Mouse (Mus musculus) fat pad, adult 2 months (tissue): ENCODE measurements around the gene Tma16.

Experiments used
- DNase-seq: peaks from one replicate; pipeline ENCODE4 v3.0.0-alpha.2; 2011; ENCODE audit warnings: low read depth, low spot score; ENCODE audit errors: extremely low read depth

Tma16 gene

GRCm38 (mm10) chr8:66486084-66486763 is at the start of gene Tma16:
TSS of gene Tma16 (minus strand) at chr8:66486530.
- peak; percentile 21 for DNase-seq

GRCm38 (mm10) chr8:66520576-66520975 is 34.2 kb upstream of the Tma16 start:
- no peak for DNase-seq

- no peak for DNase-seq
These were observed 32.8 kb upstream of the Tma16 start for GRCm38 (mm10) chr8:66519149-66519548.

GRCm38 (mm10) chr8:66511537-66511936 is 25.2 kb upstream of the Tma16 start, which contains the start of gene Tktl2:
TSS of gene Tktl2 (plus strand) at chr8:66511756.
- DNase-seq: no peak

GRCm38 (mm10) chr8:66503381-66503780 is 17.1 kb upstream of the Tma16 start:
- no peak for DNase-seq

GRCm38 (mm10) chr8:66496998-66497577 is 10.8 kb upstream of the Tma16 start:
- DNase-seq: no peak

- no peak for DNase-seq
These were observed 9.4 kb upstream of the Tma16 start for GRCm38 (mm10) chr8:66495726-66496125.

- DNase-seq: no peak
These were observed 8.2 kb upstream of the Tma16 start for GRCm38 (mm10) chr8:66494496-66494895.

GRCm38 (mm10) chr8:66490624-66491023 is 4.3 kb upstream of the Tma16 start:
- DNase-seq: no peak

GRCm38 (mm10) chr8:66488556-66488955 is 2.2 kb upstream of the Tma16 start:
- no peak for DNase-seq

GRCm38 (mm10) chr8:66476880-66477279 is 9.4 kb downstream of the Tma16 start:
- DNase-seq: no peak

GRCm38 (mm10) chr8:66469821-66470220 is 16.5 kb downstream of the Tma16 start:
- no peak for DNase-seq

- DNase-seq: no peak
These were observed 29.3 kb downstream of the Tma16 start for GRCm38 (mm10) chr8:66457057-66457456.

- no peak for DNase-seq
These were observed 35.6 kb downstream of the Tma16 start for GRCm38 (mm10) chr8:66450691-66451090.

GRCm38 (mm10) chr8:66445351-66445750 is 41.0 kb downstream of the Tma16 start:
- no peak for DNase-seq

- DNase-seq: no peak
These were observed 42.2 kb downstream of the Tma16 start for GRCm38 (mm10) chr8:66444141-66444540.

- no peak for DNase-seq
These were observed 43.6 kb downstream of the Tma16 start for GRCm38 (mm10) chr8:66442778-66443177.

GRCm38 (mm10) chr8:66441123-66441522 is 45.2 kb downstream of the Tma16 start:
- DNase-seq: no peak

GRCm38 (mm10) chr8:66438468-66438867 is 47.9 kb downstream of the Tma16 start:
- no peak for DNase-seq

- no peak for DNase-seq
These were observed 48.4 kb downstream of the Tma16 start for GRCm38 (mm10) chr8:66437929-66438328.

- no peak for DNase-seq
These were observed 49.5 kb downstream of the Tma16 start for GRCm38 (mm10) chr8:66436804-66437203.

GRCm38 (mm10) chr8:66433577-66433976 is 52.8 kb downstream of the Tma16 start:
- no peak for DNase-seq

GRCm38 (mm10) chr8:66430639-66431038 is 55.7 kb downstream of the Tma16 start:
- DNase-seq: no peak
